Mouse (Mus musculus): ENCODE results near the gene Slc12a5.

GRCm38 (mm10) chr2:164988777-164989176 is 28.2 kb downstream of the Slc12a5 start:
- TF ChIP-seq CTCF (conservative IDR thresholded peaks at IDR 0.05; ENCODE audit: low read length) (no peak), NANOG (IDR thresholded peaks at IDR 0.05; ENCODE audit: borderline replicate concordance, low read length) (no peak)

Measured in E14TG2a.4 (cell line).